Mouse (Mus musculus): Measurements from ENCODE around the gene Mical3.

Gene Mical3

DNA sequence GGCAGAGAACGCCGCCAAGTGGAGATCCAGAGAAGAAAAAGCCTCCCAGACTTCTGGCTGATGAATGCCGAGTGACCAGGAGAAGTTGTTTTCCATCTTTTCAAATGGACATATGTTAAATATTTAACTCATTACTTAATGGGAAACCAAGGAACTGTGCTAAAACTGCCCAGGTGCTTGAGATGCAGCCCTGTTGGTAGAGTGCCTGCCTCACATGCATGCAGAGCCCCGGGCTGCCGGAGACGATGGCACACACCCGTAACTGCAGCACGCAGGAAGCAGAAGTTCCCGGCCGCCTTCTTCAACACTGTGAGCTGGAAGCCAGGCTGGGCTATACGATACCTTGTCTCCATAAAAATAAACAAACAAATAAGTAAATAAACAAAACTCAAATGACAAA is 226.8 kb downstream of the Mical3 start:
- DNase-seq (ENCODE audit: low spot score in 2 of 2): no peak

DNA sequence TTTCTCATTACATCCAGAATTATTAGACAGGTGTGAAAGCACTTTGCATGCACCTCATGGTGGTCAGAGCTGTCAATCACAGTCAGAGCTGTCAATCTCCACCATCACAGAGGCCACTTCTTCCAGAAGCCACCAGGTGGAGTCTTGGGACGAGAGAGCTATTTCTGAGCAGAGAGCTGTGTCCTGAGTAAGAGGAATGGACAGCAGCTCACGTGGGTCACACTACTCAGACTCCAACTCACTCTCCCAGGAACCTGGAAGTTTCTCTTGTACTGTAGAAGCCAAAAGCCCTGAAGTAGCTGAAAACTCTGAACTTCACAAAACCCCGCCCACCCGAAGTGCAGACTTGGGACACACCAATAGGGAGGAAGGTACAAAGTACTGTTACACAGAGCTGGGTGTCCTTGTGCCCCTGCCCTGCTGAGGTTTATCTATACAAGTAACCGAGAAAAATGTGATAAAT is 227.3 kb downstream of the Mical3 start:
- DNase-seq (ENCODE audit: low spot score in 2 of 2): peak; percentile 56 to 69

DNA sequence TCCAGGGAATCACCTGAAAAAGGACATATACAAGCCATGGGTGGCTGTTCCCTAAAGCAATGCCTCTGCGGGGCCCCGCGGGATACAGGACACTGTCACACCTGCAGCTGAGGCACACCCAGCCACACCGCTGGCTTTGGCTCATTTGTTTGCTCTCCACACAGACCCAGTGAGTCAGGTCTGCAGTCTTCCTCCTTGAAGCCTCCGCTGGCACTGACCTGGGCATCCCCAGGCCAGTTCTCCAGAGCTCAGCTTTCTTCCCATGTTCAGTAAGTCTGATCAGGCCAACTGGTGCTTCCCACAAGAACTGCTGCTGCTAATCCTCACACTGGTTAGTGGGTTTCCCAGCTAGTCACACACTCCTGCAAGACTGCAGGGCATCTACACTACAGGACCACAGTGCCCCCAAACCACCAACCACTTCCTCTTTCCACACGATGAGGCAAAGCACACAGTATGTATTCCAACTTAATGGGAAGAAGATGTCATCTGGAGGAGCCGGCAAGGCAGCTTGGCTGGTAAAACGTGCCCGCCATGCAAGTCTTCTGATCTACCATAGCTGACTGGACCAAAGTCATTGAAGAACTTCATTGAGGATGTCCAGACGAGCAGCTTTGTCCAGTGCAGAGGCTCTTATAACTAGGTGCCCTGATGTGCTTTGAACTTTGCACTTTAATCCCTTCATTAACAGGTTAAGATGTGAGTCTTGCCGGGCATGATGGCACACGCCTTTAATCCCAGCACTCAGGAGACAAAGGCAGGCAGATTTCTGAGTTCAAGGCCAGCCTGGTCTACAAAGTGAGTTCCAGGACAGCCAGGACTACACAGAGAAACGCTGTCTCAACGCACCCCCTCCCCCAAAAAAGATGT is 228.8 kb downstream of the Mical3 start:
- peak in 1 of 2 experiments; percentile 65 for DNase-seq (ENCODE audit: low spot score in 2 of 2)

DNA sequence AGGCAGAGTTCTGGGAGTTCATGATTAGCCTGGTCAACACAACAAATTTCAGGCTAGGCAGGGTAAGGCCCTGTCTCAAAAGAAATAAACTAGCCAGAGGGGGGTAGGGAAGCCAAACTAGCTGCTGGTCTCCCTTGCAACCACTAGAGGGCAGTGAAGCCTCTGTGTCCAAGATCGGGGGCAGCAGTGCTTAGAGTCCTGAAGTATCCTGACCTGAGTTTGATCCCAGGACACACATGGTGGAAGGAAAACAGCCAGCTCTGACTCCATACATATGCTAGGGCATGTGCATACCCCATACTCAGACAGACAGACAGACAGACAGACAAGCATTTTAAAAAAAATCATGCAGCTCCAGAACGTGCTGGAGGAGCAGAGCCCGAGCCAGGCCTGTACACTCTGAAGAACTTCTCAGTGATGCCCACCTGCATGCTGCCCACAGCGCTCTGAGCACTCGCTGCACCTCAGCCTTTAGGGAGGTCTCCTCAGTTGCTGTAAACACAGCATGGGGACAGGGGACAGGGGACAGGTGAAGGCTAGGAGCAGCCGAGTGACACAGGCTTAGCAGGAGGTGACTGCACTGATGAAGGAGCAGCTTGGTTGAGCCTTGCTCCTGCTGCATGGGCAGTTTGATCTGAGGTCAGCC is 232.5 kb downstream of the Mical3 start:
- DNase-seq (ENCODE audit: low spot score in 2 of 2): peak; percentile 36 to 73

DNA sequence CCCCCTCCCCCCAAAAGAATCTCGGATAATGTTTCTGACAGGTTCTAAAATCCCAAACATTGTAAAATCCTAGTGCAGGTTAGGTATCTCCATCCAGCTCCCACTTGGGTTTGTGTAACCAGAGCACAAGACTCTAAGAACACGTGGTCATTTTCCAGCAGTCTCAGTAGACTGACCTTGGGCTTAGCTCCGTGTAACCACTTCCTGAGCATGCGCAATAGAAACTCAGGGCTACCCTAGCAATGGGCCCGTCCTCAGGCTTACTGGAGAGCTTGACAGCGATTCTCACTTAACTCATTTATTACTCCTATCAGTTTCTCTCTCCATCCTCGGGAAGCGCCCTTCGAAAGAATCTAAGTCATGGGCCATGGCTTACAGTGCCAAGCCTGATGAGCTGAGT is 236.3 kb downstream of the Mical3 start:
- DNase-seq (ENCODE audit: low spot score in 2 of 2): no peak

DNA sequence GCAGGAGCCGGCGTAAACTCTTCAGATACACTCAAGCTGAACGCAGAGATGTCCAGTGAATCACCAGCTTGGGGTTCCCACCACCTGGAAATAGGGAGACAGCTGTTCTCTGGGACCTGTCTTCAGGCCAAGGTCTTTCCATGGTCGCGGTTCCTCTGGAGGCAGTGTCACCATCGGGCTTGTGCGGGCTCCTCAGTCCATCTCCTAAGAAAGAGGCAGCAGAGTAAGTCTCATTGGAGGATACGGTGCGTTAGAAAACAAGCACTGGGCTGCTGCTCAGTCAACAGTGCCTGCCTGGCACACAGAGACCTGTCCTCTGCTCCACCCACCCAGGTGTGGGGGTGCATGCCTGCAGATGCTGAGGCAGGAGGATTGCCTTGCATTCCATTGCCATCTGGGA is 236.7 kb downstream of the Mical3 start:
- peak in 1 of 2 experiments; percentile 60 for DNase-seq (ENCODE audit: low spot score in 2 of 2)

DNA sequence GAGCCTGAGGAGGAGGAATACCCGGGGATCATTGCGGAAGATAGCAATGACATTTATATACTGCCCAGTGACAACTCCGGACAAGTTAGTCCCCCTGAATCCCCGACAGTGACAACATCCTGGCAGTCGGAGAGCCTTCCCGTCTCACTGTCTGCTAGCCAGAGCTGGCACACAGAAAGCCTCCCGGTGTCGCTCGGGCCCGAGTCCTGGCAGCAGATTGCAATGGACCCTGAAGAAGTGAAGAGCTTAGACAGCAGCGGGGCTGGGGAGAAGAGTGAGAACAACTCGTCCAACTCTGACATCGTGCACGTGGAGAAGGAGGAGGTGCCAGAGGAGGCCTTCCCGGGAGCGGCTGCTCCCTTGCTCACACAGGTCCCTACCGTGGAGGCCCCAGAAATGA is 244.1 kb downstream of the Mical3 start:
- DNase-seq (ENCODE audit: low spot score in 2 of 2): no peak

DNA sequence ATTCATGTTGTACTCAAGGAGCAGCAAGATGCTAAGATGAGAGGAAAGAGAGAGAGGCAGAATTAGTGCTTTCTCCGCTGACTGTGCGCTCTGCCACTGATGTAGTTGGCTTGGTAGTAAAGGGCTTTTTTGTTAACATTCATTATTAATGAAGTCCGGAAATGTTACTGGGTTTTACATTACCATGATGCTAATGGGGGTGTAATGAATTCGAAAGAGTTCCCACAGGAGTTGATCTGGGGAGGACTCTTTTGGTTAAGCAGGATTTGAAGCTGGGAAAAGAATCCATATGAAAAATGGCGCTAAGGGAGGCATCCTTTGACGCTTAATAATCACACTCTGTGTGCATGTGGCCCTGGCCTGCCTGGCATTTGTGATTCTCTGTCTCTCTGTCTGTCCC is 246.4 kb downstream of the Mical3 start:
- no peak for DNase-seq (ENCODE audit: low spot score in 2 of 2)

Measured in spleen, postnatal 4 days (tissue).